Mouse (Mus musculus) small intestine, adult 2 months (tissue): ENCODE measurements at regions not wholly inside any gene's neighbourhood (a gene's known extent, or its start where the extent isn't known, plus 50 kb on each side); places are given as distances from the start of the nearest gene placed in this dataset.

Source experiments
- CTCF ChIP-seq: fragments of 200-500 bp; IDR thresholded peaks from 2 replicates; pipeline ENCODE4 v1.5.1; 2012; ENCODE audit warnings: low read depth, mild to moderate bottlenecking, control low read depth, inconsistent platforms, low read length, moderate library complexity, mixed read lengths; ENCODE audit not compliant: insufficient replicate concordance, insufficient read length; ENCODE audit errors: extremely low read depth
- POLR2A ChIP-seq: fragments of 200-500 bp; IDR thresholded peaks from 2 replicates; pipeline ENCODE4 v1.6.1; 2012; ENCODE audit warnings: low read depth, mild to moderate bottlenecking, control low read depth, inconsistent platforms, low read length, moderate library complexity

GRCm38 (mm10) chr8:10919620-10920019 lies 88.6 kb downstream of the Irs2 start:
- no peak for TF ChIP-seq CTCF
- TF ChIP-seq POLR2A = no peak
